Mouse (Mus musculus) embryonic fibroblast, embryonic 13.5 days (primary cell): ENCODE data around the gene Ccser2.

Experiments
- CTCF ChIP-seq: IDR thresholded peaks from 2 replicates; pipeline ENCODE4 v1.5.1; 2011; ENCODE audit warnings: mild to moderate bottlenecking, control low read depth, low read length, moderate library complexity, borderline replicate concordance; ENCODE audit not compliant: insufficient read depth
- POLR2A ChIP-seq: IDR thresholded peaks from 2 replicates; pipeline ENCODE4 v1.6.1; 2011; ENCODE audit warnings: low read depth, mild to moderate bottlenecking, control low read depth, low read length, moderate library complexity

GRCm38 (mm10) chr14:36957719-36958118 lies 10.9 kb downstream of the Ccser2 start:
- TF ChIP-seq POLR2A (no peak), CTCF (no peak)
